Mouse (Mus musculus): Measurements from ENCODE around the gene Rab3d. TPM values are rescaled to one million over a fixed set of nuclear protein-coding genes. Genes with fewer than 3 reads are reported as not detected.

Gene Rab3d
- total and polyA plus RNA-seq, 3 experiments, result 22.9 to 44.2 TPM; not detected in 1

DNA sequence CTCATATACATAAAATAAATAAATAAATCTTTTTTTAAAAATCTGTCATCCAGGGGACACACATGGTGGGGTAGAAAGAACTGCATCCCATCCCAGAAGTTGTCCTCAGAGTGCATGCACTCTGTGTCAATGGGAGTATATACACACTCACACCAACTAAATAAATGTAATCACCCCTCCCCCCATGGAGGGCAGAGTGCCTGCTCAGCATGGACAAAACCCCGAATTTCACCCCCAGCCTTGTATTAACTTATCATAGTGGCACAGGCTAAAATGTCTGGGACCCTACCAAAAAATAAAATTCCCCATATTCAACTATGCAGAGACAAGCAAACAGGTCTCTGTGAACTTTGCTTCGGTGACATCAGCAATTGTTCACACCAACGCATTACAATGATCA lies 36.6 kb upstream of the Rab3d start:
- peaks cover 2 to 15% of the 10 kb centered on the region in 2 experiments; a peak in 2 of 4 replicates for H3K36me3 ChIP-seq (ENCODE audit: control insufficient read depth in 1 of 2, insufficient read depth in 2 of 2, low read length in 2 of 2)
- peaks cover 7 to 22% of the 10 kb centered on the region in 2 experiments for H3K4me1 ChIP-seq (ENCODE audit: control insufficient read depth in 1 of 2, insufficient read depth in 2 of 2, low read length in 2 of 2)
- H3K27me3 ChIP-seq (ENCODE audit: control insufficient read depth in 1 of 2, insufficient read depth in 2 of 2, low read length in 2 of 2), result no peaks in the 10 kb centered on the region
- peak overlapping the region; percentile 76 for H3K9ac ChIP-seq (ENCODE audit: control insufficient read depth, low read depth, low read length, poor library complexity, severe bottlenecking)
- peaks cover 6% of the 10 kb centered on the region for H3K79me2 ChIP-seq (ENCODE audit: control insufficient read depth, insufficient read depth, low read length, poor library complexity)
- peak; percentile 70 for DNase-seq (ENCODE audit: low read depth, low spot score)
- H3K27ac ChIP-seq (ENCODE audit: control insufficient read depth, low read depth, low read length), result peak overlapping the region; percentile 87
- H3K9me3 ChIP-seq (replicated peaks; ENCODE audit: insufficient read depth, low read length), result no peaks in the 10 kb centered on the region
- no peak for TF ChIP-seq CHD2 (IDR thresholded peaks at IDR 0.05; ENCODE audit: low read length)
- TF ChIP-seq HCFC1 (IDR thresholded peaks at IDR 0.05; ENCODE audit: low read depth, low read length), result no peak
- TF ChIP-seq ZC3H11A (IDR thresholded peaks at IDR 0.05; ENCODE audit: low read depth, low read length), result no peak
- no peak for TF ChIP-seq CTCF (IDR thresholded peaks at IDR 0.05 in 2 of 3, conservative IDR thresholded peaks at IDR 0.05 in 1 of 3; ENCODE audit: control insufficient read depth in 1 of 3, insufficient read depth in 1 of 3, low read depth in 2 of 3, low read length in 3 of 3, poor library complexity in 1 of 3, severe bottlenecking in 1 of 3)
- no peak for TF ChIP-seq UBTF (IDR thresholded peaks at IDR 0.05; ENCODE audit: borderline replicate concordance, insufficient read depth, low read depth, low read length)
- no peak for TF ChIP-seq EP300 (IDR thresholded peaks at IDR 0.05; ENCODE audit: low read depth in 1 of 2, low read length in 2 of 2)
- TF ChIP-seq MEF2A (IDR thresholded peaks at IDR 0.05; ENCODE audit: extremely low read depth, insufficient replicate concordance, low read depth, low read length, poor library complexity, severe bottlenecking), result no peak
- no peak for TF ChIP-seq POLR2A (IDR thresholded peaks at IDR 0.05; ENCODE audit: control insufficient read depth in 1 of 2, insufficient read depth in 1 of 2, low read depth in 1 of 2, low read length in 2 of 2, poor library complexity in 1 of 2)
- TF ChIP-seq ZMIZ1 (IDR thresholded peaks at IDR 0.05; ENCODE audit: low read depth, low read length), result no peak
- TF ChIP-seq ZNF384 (IDR thresholded peaks at IDR 0.05; ENCODE audit: low read depth, low read length), result no peak
- no peak for TF ChIP-seq ZKSCAN1 (IDR thresholded peaks at IDR 0.05; ENCODE audit: low read depth, low read length)
- no peak for TF ChIP-seq GABPA (IDR thresholded peaks at IDR 0.05; ENCODE audit: low read depth, low read length)
- TF ChIP-seq CHD1 (IDR thresholded peaks at IDR 0.05; ENCODE audit: low read depth, low read length), result no peak
- no peak for TF ChIP-seq MYC (IDR thresholded peaks at IDR 0.05; ENCODE audit: low read depth, low read length)
- TF ChIP-seq JUND (IDR thresholded peaks at IDR 0.05; ENCODE audit: low read depth, low read length), result no peak
- peak overlapping the region; percentile 52 to 66 for H3K4me3 ChIP-seq (ENCODE audit: control insufficient read depth in 1 of 2, insufficient read depth in 1 of 2, low read depth in 2 of 2, low read length in 2 of 2)

DNA sequence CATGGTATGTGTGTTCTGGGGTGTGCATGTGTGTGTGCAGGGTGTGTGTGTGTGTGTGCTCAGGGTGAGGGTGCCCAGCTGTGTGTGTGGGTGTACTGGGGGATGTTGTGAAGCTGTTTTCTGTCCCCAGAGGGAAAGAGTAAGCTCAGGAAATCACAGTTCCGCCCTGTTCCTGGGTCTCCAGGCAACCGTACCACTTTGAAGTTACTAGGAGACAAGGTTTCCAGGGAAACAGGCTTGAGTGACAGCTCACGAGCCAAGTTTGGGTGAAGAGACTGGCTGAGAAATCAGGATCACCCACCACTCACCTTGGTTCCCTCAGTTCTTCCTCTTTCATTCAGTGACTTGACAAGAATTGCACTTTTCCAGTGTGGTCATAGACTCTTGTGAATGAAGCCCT lies 35.6 kb upstream of the Rab3d start:
- TF ChIP-seq NRF1 (IDR thresholded peaks at IDR 0.05; ENCODE audit: insufficient read depth, low read depth, low read length, poor library complexity, severe bottlenecking) (no peak), MEF2A (IDR thresholded peaks at IDR 0.05; ENCODE audit: extremely low read depth, insufficient replicate concordance, low read depth, low read length, poor library complexity, severe bottlenecking) (no peak), MAZ (IDR thresholded peaks at IDR 0.05; ENCODE audit: low read depth, low read length) (no peak), RAD21 (IDR thresholded peaks at IDR 0.05; ENCODE audit: low read depth, low read length) (no peak), UBTF (IDR thresholded peaks at IDR 0.05; ENCODE audit: borderline replicate concordance, insufficient read depth, low read depth, low read length) (no peak)
- H3K79me2 ChIP-seq (ENCODE audit: control insufficient read depth, insufficient read depth, low read length, poor library complexity), result peaks cover 1% of the 10 kb centered on the region; the same call in 1 of the 2 replicates
- no peak overlapping the region for H3K27ac ChIP-seq (ENCODE audit: control insufficient read depth, low read depth, low read length)
- peaks cover 7 to 22% of the 10 kb centered on the region in 2 experiments for H3K4me1 ChIP-seq (ENCODE audit: control insufficient read depth in 1 of 2, insufficient read depth in 2 of 2, low read length in 2 of 2)
- H3K9ac ChIP-seq (ENCODE audit: control insufficient read depth, low read depth, low read length, poor library complexity, severe bottlenecking), result no peak overlapping the region
- H3K4me3 ChIP-seq (ENCODE audit: control insufficient read depth in 1 of 2, insufficient read depth in 1 of 2, low read depth in 2 of 2, low read length in 2 of 2), result no peak overlapping the region
- H3K27me3 ChIP-seq (ENCODE audit: control insufficient read depth in 1 of 2, insufficient read depth in 2 of 2, low read length in 2 of 2), result no peaks in the 10 kb centered on the region
- H3K9me3 ChIP-seq (replicated peaks; ENCODE audit: insufficient read depth, low read length), result no peaks in the 10 kb centered on the region
- peak; percentile 47 for DNase-seq (ENCODE audit: low read depth, low spot score)
- peaks cover under 1 to 11% of the 10 kb centered on the region in 2 experiments; a peak in 2 of 4 replicates for H3K36me3 ChIP-seq (ENCODE audit: control insufficient read depth in 1 of 2, insufficient read depth in 2 of 2, low read length in 2 of 2)
